Mouse (Mus musculus) E14TG2a.4 (cell line): Measurements from ENCODE around the gene Ipo11.
"Not testable (repeated sequence)": the region's sequence is repeated elsewhere in the genome, so short reads cannot be mapped to it uniquely, and the experiment has no call there.

ENCODE experiments used
- H3K27me3 ChIP-seq: 2 replicates; pipeline ENCODE4 v1.6.1; 2014; ENCODE audit warnings: low read length, control low read depth; ENCODE audit not compliant: insufficient read depth
- H3K36me3 ChIP-seq: 2 replicates; pipeline ENCODE4 v1.6.1; 2014; ENCODE audit warnings: low read length, control low read depth; ENCODE audit not compliant: insufficient read depth
- H3K4me1 ChIP-seq: replicated peaks from 2 replicates; pipeline ENCODE4 v1.6.1; 2014; ENCODE audit warnings: low read depth, low read length, control low read depth
- H3K4me3 ChIP-seq: replicated peaks from 2 replicates; pipeline ENCODE4 v1.5.1; 2014; ENCODE audit warnings: mild to moderate bottlenecking, low read length
- H3K9me3 ChIP-seq: 2 replicates; pipeline ENCODE4 v1.6.1; 2014; ENCODE audit warnings: low read length, control low read depth
- CTCF ChIP-seq: conservative IDR thresholded peaks from 2 replicates; pipeline ENCODE4 v1.5.1; 2014; ENCODE audit warnings: low read length
- NANOG ChIP-seq: IDR thresholded peaks from 2 replicates; pipeline ENCODE4 v1.6.1; 2014; ENCODE audit warnings: borderline replicate concordance, low read length, mixed read lengths
- POU5F1 ChIP-seq: IDR thresholded peaks from 2 replicates; pipeline ENCODE4 v1.6.1; 2014; ENCODE audit warnings: low read length, borderline replicate concordance

Ipo11 gene

DNA sequence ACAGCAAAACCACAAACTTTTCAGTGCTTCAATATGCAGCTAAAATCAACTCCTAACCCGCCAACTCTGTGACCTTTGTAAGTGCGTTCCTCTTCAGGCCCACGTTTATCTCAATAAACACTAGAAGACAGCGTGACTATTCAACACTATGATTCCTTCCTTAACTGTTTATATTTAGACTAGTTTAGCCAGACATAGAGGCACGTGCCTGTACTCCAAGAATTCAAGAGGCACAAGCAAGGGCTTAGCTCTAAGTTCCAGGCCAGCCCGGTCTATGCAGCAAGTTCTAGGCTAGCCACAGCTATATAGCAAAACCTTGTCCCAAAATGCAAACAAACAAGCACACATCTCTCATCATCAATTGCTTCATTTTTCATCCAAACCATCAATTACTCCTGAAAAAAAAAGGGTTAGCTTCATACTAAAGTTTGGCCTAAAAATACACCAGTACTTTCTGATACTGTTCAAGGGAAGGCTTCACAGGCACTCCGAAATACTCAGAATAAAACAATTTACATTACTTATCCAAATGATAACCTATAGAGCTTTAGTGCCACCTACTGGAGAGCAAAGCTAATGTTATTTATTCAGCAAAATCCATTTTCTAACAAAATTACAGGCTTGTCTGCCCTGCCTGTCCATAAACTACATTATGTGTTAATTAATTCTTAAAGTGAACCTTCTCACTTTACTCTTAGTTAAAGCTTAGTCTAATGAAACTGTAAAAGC is 18.3 kb downstream of the Ipo11 start:
- Histone ChIP-seq H3K4me3 (no peak overlapping the region), H3K4me1 (peaks cover 34% of the 10 kb centered on the region), H3K9me3 (no peaks in the 10 kb centered on the region), H3K36me3 (peaks cover 71% of the 10 kb centered on the region), H3K27me3 (no peaks in the 10 kb centered on the region)
- TF ChIP-seq NANOG = no peak
- TF ChIP-seq POU5F1 = no peak
- TF ChIP-seq CTCF = peak; percentile 31; the same call in 1 of the 2 replicates

DNA sequence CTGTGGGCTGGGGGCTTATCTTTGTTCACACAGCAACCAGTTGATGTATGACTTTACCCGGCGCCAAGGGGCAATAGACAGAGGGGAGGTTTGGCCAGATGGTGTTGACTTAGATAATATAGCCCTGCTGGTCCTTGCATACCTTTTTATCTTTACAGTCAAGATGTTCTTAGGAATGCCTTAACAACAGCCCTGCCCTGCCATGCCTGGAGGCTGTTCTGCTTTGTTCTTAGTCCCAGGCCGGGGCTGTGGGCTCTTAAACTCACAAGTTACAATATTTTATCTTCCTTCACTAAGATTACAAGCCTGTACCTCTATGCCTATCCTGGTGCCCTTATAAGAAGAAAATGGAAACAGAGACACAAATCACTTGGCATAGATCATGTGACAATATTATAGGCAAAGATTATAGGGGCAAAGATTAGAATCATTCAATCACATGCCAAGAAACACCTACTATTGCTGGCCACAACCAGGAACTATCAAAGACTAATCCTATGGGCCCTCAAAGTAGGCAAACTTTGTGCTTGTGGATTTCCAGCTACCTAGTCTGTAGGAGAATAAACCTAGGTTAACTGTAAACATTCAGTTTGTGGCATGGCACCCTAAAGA is 23.5 kb downstream of the Ipo11 start:
- Histone ChIP-seq H3K36me3 (peaks cover 56% of the 10 kb centered on the region), H3K9me3 (no peaks in the 10 kb centered on the region), H3K27me3 (no peaks in the 10 kb centered on the region), H3K4me3 (no peak overlapping the region), H3K4me1 (peaks cover 24% of the 10 kb centered on the region)
- TF ChIP-seq NANOG (no peak), POU5F1 (no peak), CTCF (no peak)

DNA sequence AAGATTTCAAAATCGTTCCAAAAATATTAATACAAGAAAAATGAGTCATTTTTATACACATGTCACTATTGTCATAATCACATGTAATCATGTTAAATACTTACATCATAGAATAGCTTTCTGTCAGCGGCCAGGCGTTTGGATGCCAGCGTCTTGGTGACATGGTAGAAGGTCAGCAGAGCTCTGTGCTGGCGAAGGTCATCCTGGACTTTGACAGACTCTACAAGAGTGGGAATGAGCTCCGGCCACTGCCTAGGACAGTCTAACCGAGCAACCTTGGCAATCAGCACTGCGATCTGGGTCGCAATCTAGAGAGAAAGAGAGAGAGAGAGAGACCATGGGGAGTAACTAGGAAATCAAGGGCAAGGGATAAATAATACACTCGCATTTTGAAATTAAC is 26.7 kb downstream of the Ipo11 start:
- H3K36me3 ChIP-seq = peaks cover 64% of the 10 kb centered on the region
- no peaks in the 10 kb centered on the region for H3K27me3 ChIP-seq
- TF ChIP-seq NANOG (no peak), POU5F1 (no peak)
- peaks cover 47% of the 10 kb centered on the region for H3K4me1 ChIP-seq
- H3K4me3 ChIP-seq = no peak overlapping the region
- no peaks in the 10 kb centered on the region for H3K9me3 ChIP-seq

DNA sequence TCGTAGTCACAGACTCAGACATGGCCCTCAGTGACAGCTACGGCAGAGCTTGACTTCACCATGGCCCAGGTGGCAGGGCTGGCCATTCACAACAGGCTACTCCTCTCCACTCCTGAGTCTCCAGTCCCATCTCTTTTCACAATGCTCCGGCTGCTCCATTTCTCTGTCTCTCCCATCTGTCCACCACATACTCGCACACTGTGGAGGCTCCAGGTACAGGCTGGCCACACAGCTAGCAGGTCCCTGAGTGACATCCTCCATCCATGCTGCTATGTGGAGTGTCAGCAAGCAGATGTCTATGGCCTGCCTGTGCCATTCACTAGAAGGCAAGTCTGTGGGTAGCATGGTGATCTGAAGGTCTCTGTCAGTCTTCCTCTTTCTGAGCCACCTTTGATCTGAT is 29.5 kb downstream of the Ipo11 start:
- TF ChIP-seq CTCF = no peak
- TF ChIP-seq NANOG = no peak
- no peak for TF ChIP-seq POU5F1
- peaks cover 84% of the 10 kb centered on the region for H3K36me3 ChIP-seq

DNA sequence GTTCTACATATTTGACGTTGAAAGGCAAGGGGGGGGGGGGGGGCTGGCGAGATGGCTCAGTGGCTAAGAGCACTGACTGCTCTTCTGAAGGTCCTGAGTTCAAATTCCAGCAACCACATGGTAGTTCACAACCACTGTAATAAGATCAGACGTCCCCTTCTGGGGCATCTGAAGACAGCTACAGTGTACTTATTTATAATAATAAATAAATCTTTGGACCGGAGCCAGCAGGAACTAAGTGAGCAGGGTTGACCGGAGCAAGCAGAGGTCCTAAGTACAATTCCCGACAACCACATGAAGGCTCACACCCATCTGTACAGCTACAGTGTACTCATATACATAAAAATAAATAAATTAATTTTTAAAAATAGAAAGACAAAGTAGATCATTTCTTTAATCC is 31.6 kb downstream of the Ipo11 start:
- H3K4me1 ChIP-seq = peaks cover 48% of the 10 kb centered on the region
- not testable (repeated sequence) for H3K9me3 ChIP-seq, H3K27me3 ChIP-seq, H3K4me3 ChIP-seq
- H3K36me3 ChIP-seq = peaks cover 86% of the 10 kb centered on the region

More for the DNA sequence above, 29.5 kb downstream of the Ipo11 start:
- Histone ChIP-seq H3K9me3 (no peaks in the 10 kb centered on the region), H3K4me3 (peak overlapping the region; percentile 29; the same call in 1 of the 2 replicates), H3K27me3 (no peaks in the 10 kb centered on the region), H3K4me1 (peaks cover 48% of the 10 kb centered on the region)

DNA sequence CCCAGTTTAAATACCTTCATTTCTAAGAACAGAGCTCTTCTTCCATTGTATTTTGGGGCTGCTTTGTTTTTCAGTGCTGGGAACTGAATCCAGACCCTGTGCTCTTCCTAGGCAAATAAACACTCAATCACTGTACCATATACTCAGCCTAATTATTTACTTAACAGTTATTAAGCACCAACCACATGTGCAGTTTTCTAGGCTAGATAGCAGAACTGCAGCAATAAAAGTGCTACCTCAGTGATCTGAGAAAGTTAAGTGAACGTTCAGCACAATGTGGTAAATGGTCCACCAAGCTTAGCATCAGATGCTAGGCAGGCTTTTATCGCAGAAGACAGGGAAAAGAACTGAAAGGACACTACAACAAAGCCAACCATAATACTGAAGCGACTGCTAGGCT is 32.1 kb downstream of the Ipo11 start:
- TF ChIP-seq POU5F1 (no peak), CTCF (no peak), NANOG (no peak)
- H3K27me3 ChIP-seq = no peaks in the 10 kb centered on the region
- no peak overlapping the region for H3K4me3 ChIP-seq
- peaks cover 86% of the 10 kb centered on the region for H3K36me3 ChIP-seq
- no peaks in the 10 kb centered on the region for H3K9me3 ChIP-seq
- H3K4me1 ChIP-seq = peaks cover 48% of the 10 kb centered on the region

DNA sequence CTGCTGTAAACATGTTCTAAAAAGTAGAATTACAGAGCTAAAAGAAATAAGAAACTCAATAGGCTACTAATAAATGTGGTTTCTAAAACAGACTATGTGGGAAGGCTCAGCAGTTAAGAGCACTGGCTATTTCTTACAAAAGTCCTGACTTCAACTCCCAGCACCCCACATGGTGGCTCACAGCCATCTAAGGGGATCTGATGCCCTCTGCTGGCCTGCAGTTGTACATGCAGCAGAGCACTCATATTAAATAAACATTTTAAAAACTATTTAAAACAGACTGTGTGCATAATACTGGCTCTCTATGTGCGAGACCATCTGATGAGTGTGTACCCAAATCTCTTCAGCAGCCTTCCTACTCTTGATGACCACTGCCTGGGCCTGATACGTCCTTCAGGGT is 42.5 kb downstream of the Ipo11 start:
- Histone ChIP-seq H3K36me3 (peaks cover 88% of the 10 kb centered on the region), H3K9me3 (no peaks in the 10 kb centered on the region), H3K27me3 (no peaks in the 10 kb centered on the region), H3K4me1 (no peaks in the 10 kb centered on the region), H3K4me3 (no peak overlapping the region)
- TF ChIP-seq NANOG (no peak), CTCF (peak; percentile 82), POU5F1 (no peak)

DNA sequence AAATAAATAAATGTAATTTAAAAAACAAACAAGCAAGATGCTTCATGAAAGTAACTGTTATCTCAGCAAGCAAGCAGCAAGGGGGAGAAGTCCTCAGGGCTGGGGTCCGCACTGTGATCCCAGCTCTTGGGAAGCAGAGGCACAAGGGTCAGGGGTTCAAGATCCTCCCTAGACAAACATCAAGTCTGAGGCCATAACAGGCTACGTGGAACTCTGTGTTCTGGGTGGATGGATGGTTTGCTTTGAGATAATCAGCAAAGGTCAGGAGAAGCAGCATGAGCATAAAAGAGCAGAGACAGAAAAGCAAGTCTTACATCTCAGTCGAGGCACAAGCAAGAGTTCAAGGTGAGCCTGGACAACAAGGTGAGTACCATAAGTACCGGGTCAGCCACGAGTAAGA is 43.1 kb downstream of the Ipo11 start:
- no peaks in the 10 kb centered on the region for H3K27me3 ChIP-seq
- TF ChIP-seq CTCF (no peak), POU5F1 (no peak), NANOG (no peak)

DNA sequence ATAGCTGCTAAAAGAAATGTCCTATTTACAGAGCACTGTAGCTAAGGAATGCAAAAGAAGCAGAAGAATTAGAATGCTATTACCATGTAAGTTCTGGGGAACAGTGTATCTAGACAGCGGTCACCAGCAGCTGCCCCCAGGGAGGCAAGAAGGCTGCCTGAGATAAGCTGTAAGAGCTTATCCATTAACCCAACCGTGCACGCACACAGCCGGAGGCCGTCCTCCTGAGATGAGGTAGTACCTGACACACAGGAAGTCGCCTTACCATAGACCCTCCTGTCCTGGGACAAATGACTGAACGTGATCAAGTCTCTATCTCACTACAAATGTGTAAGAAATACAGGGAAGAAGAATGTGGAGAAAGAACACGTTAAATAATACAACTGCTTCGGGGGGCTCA is 43.6 kb downstream of the Ipo11 start:
- TF ChIP-seq CTCF (no peak), NANOG (no peak), POU5F1 (no peak)
- no peak overlapping the region for H3K4me3 ChIP-seq
- H3K4me1 ChIP-seq = no peaks in the 10 kb centered on the region
- peaks cover 83% of the 10 kb centered on the region for H3K36me3 ChIP-seq
- H3K9me3 ChIP-seq = no peaks in the 10 kb centered on the region
- no peaks in the 10 kb centered on the region for H3K27me3 ChIP-seq

More for the DNA sequence above, 43.1 kb downstream of the Ipo11 start:
- no peaks in the 10 kb centered on the region for H3K9me3 ChIP-seq
- H3K4me1 ChIP-seq = no peaks in the 10 kb centered on the region
- peaks cover 85% of the 10 kb centered on the region for H3K36me3 ChIP-seq
- H3K4me3 ChIP-seq = no peak overlapping the region
